Mouse (Mus musculus) kidney, postnatal 0 days (tissue): ENCODE measurements around the gene Prlr. TPM values are rescaled to one million over a fixed set of nuclear protein-coding genes. Genes with fewer than 3 reads are reported as not detected.

Experiments
- ATAC-seq: fragments of 200-750 bp; cut with Nextera tagmentation; replicated peaks from 2 replicates; pipeline ENCODE4 v1.8.0; 2017; ENCODE audit warnings: low read depth, moderate number of reproducible peaks, moderate TSS enrichment, moderate library complexity; ENCODE audit not compliant: low FRiP score
- DNase-seq: peaks from one replicate; pipeline ENCODE4 v3.0.0-alpha.2; 2016; ENCODE audit warnings: low spot score
- H3K27ac ChIP-seq: fragments of 300-500 bp; sonication (generic); 2 replicates; pipeline ENCODE4 v1.5.1; 2014; ENCODE audit warnings: mild to moderate bottlenecking
- H3K27me3 ChIP-seq: fragments of 300-500 bp; sonication (generic); 2 replicates; pipeline ENCODE4 v1.6.1; 2014; ENCODE audit warnings: low read length, mixed read lengths; ENCODE audit not compliant: insufficient read depth
- H3K36me3 ChIP-seq: fragments of 300-500 bp; sonication (generic); 2 replicates; pipeline ENCODE4 v1.6.1; 2014; ENCODE audit warnings: low read length, mixed read lengths; ENCODE audit not compliant: insufficient read depth
- H3K4me1 ChIP-seq: fragments of 300-500 bp; sonication (generic); replicated peaks from 2 replicates; pipeline ENCODE4 v1.6.1; 2014; ENCODE audit warnings: antibody characterized with exemption, low read length, mixed read lengths; ENCODE audit not compliant: insufficient read depth
- H3K4me2 ChIP-seq: fragments of 300-500 bp; sonication (generic); 2 replicates; pipeline ENCODE4 v1.6.1; 2014; ENCODE audit warnings: mild to moderate bottlenecking, low read length, moderate library complexity, mixed read lengths
- H3K4me3 ChIP-seq: fragments of 300-500 bp; sonication (generic); replicated peaks from 2 replicates; pipeline ENCODE4 v1.5.1; 2014; ENCODE audit warnings: low read depth, low read length
- H3K9ac ChIP-seq: fragments of 300-500 bp; sonication (generic); 2 replicates; pipeline ENCODE4 v1.6.1; 2014; ENCODE audit warnings: low read depth, low read length
- H3K9me3 ChIP-seq: fragments of 300-500 bp; sonication (generic); replicated peaks from 2 replicates; pipeline ENCODE4 v1.6.1; 2016; ENCODE audit warnings: low read length, inconsistent platforms, mixed read lengths
- CTCF ChIP-seq: IDR thresholded peaks from 2 replicates; pipeline ENCODE4 v1.5.1; 2016; ENCODE audit warnings: antibody characterized with exemption, low read depth, mild to moderate bottlenecking, moderate library complexity
- WGBS: fragments of 180-500 bp; shearing (Covaris S2); extraction: QIAGEN DNeasy Blood & Tissue Kit; methylation state at CpG from one replicate; pipeline ENCODE4 v1.1.7; 2014; 5-methylcytosine and 5-hydroxymethylcytosine counted together
- polyA plus RNA-seq: library from polyadenylated mRNA; unstranded; fragments of >200 nt; fragmentation: Nextera tagmentation; extraction: Ambion mirVana; gene quantifications from 2 replicates; pipeline ENCODE4 v1.2.1, GENCODE M21; 2015

Prlr gene
- polyA plus RNA-seq, 1 experiment from 2014 or later, result 6.9 TPM

GRCm38 (mm10) chr15:10175656-10176055 lies 1.4 kb upstream of the Prlr start:
- DNase-seq (peak; percentile 25), ATAC-seq (0 out of 2 replicates have a peak, but pooled peaks have one; percentile 13)
- Histone ChIP-seq H3K27me3 (no peaks in the 10 kb centered on the region), H3K4me3 (no peak overlapping the region), H3K9me3 (no peaks in the 10 kb centered on the region), H3K9ac (no peak overlapping the region), H3K4me2 (no peak overlapping the region), H3K4me1 (no peaks in the 10 kb centered on the region), H3K27ac (no peak overlapping the region), H3K36me3 (no peaks in the 10 kb centered on the region)
- 23% methylated on average over 7 of the region's 7 CpGs for WGBS
- TF ChIP-seq CTCF, result no peak

- peak; percentile 66; the same call in 1 of the 2 replicates for ATAC-seq
These were observed 587 bp downstream of the Prlr start for GRCm38 (mm10) chr15:10177519-10178130.

GRCm38 (mm10) chr15:10178131-10178566 lies 1.1 kb downstream of the Prlr start:
- H3K4me1 ChIP-seq, result no peaks in the 10 kb centered on the region
- DNase-seq, result no peak
- H3K4me2 ChIP-seq, result peak overlapping the region; percentile 75

More at GRCm38 (mm10) chr15:10177519-10178130, 587 bp downstream of the Prlr start:
- Histone ChIP-seq H3K27ac (no peak overlapping the region), H3K36me3 (no peaks in the 10 kb centered on the region), H3K4me2 (peak overlapping the region; percentile 75), H3K27me3 (no peaks in the 10 kb centered on the region), H3K4me3 (peak overlapping the region; percentile 36), H3K9me3 (no peaks in the 10 kb centered on the region), H3K9ac (peak overlapping the region; percentile 35; the same call in 1 of the 2 replicates), H3K4me1 (no peaks in the 10 kb centered on the region)
- peak; percentile 44 for DNase-seq
- under 1% methylated on average over 30 of the region's 30 CpGs for WGBS
- TF ChIP-seq CTCF, result no peak

GRCm38 (mm10) chr15:10180694-10181093 lies 3.7 kb downstream of the Prlr start:
- no peak for TF ChIP-seq CTCF
- 81% methylated on average over 4 of the region's 4 CpGs for WGBS
- Histone ChIP-seq H3K27ac (no peak overlapping the region), H3K27me3 (no peaks in the 10 kb centered on the region), H3K36me3 (no peaks in the 10 kb centered on the region), H3K9me3 (no peaks in the 10 kb centered on the region), H3K9ac (no peak overlapping the region), H3K4me3 (no peak overlapping the region), H3K4me2 (no peak overlapping the region), H3K4me1 (no peaks in the 10 kb centered on the region)
- DNase-seq (no peak), ATAC-seq (no peak)

More at GRCm38 (mm10) chr15:10178131-10178566, 1.1 kb downstream of the Prlr start:
- Histone ChIP-seq H3K9ac (peak overlapping the region; percentile 35; the same call in 1 of the 2 replicates), H3K4me3 (peak overlapping the region; percentile 36), H3K27me3 (no peaks in the 10 kb centered on the region), H3K9me3 (no peaks in the 10 kb centered on the region), H3K27ac (no peak overlapping the region), H3K36me3 (no peaks in the 10 kb centered on the region)
- WGBS, result 3% methylated on average over 10 of the region's 10 CpGs
- peak; percentile 60; the same call in 1 of the 2 replicates for ATAC-seq
- TF ChIP-seq CTCF, result no peak

- Histone ChIP-seq H3K27ac (no peak overlapping the region), H3K4me2 (no peak overlapping the region), H3K36me3 (no peaks in the 10 kb centered on the region), H3K4me1 (no peaks in the 10 kb centered on the region), H3K9me3 (no peaks in the 10 kb centered on the region), H3K27me3 (no peaks in the 10 kb centered on the region), H3K9ac (no peak overlapping the region), H3K4me3 (no peak overlapping the region)
- WGBS, result 73% methylated on average over 6 of the region's 6 CpGs
- no peak for TF ChIP-seq CTCF
- no peak for ATAC-seq
- no peak for DNase-seq
These were observed 15.1 kb downstream of the Prlr start for GRCm38 (mm10) chr15:10192101-10192630.

- Histone ChIP-seq H3K4me1 (no peaks in the 10 kb centered on the region), H3K27ac (no peak overlapping the region), H3K9ac (no peak overlapping the region), H3K27me3 (no peaks in the 10 kb centered on the region), H3K4me3 (no peak overlapping the region), H3K9me3 (no peaks in the 10 kb centered on the region), H3K36me3 (no peaks in the 10 kb centered on the region), H3K4me2 (no peak overlapping the region)
- no peak for TF ChIP-seq CTCF
- DNase-seq, result no peak
- no peak for ATAC-seq
- WGBS, result 82% methylated on average over 5 of the region's 5 CpGs
These were observed 24.0 kb downstream of the Prlr start for GRCm38 (mm10) chr15:10200991-10201390.
